Mouse (Mus musculus) embryonic facial prominence, embryonic 10.5 days (tissue): ENCODE measurements around the gene Btg1. TPM values are rescaled to one million over a fixed set of nuclear protein-coding genes. Genes with fewer than 3 reads are reported as not detected.

Experiments used
- DNase-seq: peaks from one replicate; pipeline ENCODE4 v3.0.0-alpha.2; 2017; ENCODE audit warnings: low spot score
- H3K27ac ChIP-seq: fragments of 300-500 bp; sonication (generic); replicated peaks from 2 replicates; pipeline ENCODE4 v1.5.1; 2016; ENCODE audit warnings: mild to moderate bottlenecking
- H3K27me3 ChIP-seq: fragments of 300-500 bp; sonication (generic); replicated peaks from 2 replicates; pipeline ENCODE4 v1.6.1; 2016; ENCODE audit warnings: low read depth, mild to moderate bottlenecking; ENCODE audit not compliant: poor library complexity, severe bottlenecking
- H3K36me3 ChIP-seq: fragments of 300-500 bp; sonication (generic); replicated peaks from 2 replicates; pipeline ENCODE4 v1.6.1; 2016; ENCODE audit warnings: mild to moderate bottlenecking, moderate library complexity
- H3K4me1 ChIP-seq: fragments of 300-500 bp; sonication (generic); 2 replicates; pipeline ENCODE4 v1.6.1; 2016
- H3K4me3 ChIP-seq: fragments of 300-500 bp; sonication (generic); 2 replicates; pipeline ENCODE4 v1.5.1; 2016; ENCODE audit warnings: mild to moderate bottlenecking, moderate library complexity
- H3K9me3 ChIP-seq: fragments of 300-500 bp; sonication (generic); 2 replicates; pipeline ENCODE4 v1.6.1; 2016; ENCODE audit warnings: mild to moderate bottlenecking
- WGBS: fragments of 180-500 bp; shearing (Covaris S2); methylation state at CpG from one replicate; pipeline ENCODE4 v1.1.7; 2016; 5-methylcytosine and 5-hydroxymethylcytosine counted together
- polyA plus RNA-seq: library from polyadenylated mRNA; unstranded; fragments of >200 nt; fragmentation: Nextera tagmentation; extraction: Ambion mirVana; gene quantifications from 2 replicates; pipeline ENCODE4 v1.2.1, GENCODE M21; 2016

Btg1 gene
- polyA plus RNA-seq, 1 experiment from 2014 or later, result 29.7 TPM

DNA sequence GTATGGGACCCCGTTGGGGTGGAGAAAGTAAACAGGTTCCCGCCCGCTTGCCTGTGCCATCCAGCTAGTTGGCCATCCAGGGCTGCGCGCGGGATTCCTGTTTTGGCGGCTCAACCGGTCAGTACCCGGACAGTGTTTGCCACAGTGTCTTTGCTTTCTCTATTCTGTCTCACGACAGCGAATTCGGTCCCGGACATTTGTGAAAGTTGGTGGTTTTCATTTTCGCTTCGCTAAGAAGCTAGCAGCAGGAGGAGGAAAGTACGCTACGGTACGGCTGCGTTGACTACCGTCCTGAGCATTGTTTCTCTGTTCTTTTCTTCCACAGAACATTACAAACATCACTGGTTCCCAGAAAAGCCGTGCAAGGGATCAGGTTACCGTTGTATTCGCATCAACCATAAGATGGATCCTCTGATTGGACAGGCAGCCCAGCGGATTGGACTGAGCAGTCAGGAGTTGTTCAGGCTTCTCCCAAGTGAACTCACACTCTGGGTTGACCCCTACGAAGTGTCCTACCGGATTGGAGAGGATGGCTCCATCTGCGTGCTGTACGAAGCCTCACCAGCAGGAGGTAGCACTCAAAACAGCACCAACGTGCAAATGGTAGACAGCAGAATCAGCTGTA lies 1.3 kb downstream of the Btg1 start:
- Histone ChIP-seq H3K36me3 (peaks cover 33% of the 10 kb centered on the region), H3K27me3 (no peaks in the 10 kb centered on the region), H3K4me1 (peaks cover 36% of the 10 kb centered on the region), H3K27ac (peak overlapping the region; percentile 98), H3K9me3 (no peaks in the 10 kb centered on the region), H3K4me3 (peak overlapping the region; percentile 98)
- peak; percentile 78 for DNase-seq
- under 1% methylated on average over 29 of the region's 29 CpGs for WGBS

GRCm38 (mm10) chr10:96619951-96620889 lies 3.4 kb downstream of the Btg1 start:
- WGBS, result 70% methylated on average over 8 of the region's 8 CpGs
- H3K36me3 ChIP-seq, result peaks cover 54% of the 10 kb centered on the region
- no peak for DNase-seq
- H3K27ac ChIP-seq, result no peak overlapping the region
- peak overlapping the region; percentile 58 for H3K4me3 ChIP-seq
- peaks cover 37% of the 10 kb centered on the region for H3K4me1 ChIP-seq
- no peaks in the 10 kb centered on the region for H3K9me3 ChIP-seq
- H3K27me3 ChIP-seq, result no peaks in the 10 kb centered on the region

DNA sequence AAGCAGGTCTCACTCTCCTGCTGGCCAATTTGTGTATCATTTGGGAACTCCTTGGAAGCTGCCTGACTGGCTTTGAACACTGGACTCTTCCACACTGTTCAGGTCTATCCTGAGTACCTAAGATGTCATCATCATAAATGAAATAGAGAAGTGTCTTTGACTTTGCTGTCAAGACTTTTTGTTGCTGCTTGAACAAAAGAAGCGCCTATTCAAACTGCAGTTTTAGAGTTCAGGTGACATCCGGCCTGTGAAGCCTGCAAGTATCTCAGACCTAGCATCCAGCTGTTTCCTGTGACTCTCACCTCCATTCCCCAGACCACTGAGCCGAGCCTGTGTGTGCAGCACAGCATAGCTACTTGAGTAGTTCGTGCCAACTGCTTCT lies 4.1 kb downstream of the Btg1 start:
- DNase-seq, result no peak
- Histone ChIP-seq H3K27ac (no peak overlapping the region), H3K4me1 (peaks cover 42% of the 10 kb centered on the region), H3K9me3 (no peaks in the 10 kb centered on the region), H3K27me3 (no peaks in the 10 kb centered on the region), H3K4me3 (peak overlapping the region; percentile 58), H3K36me3 (peaks cover 59% of the 10 kb centered on the region)
- 60% methylated on average over 4 of the region's 4 CpGs for WGBS

GRCm38 (mm10) chr10:96621361-96621945 lies 4.6 kb downstream of the Btg1 start:
- Histone ChIP-seq H3K27ac (no peak overlapping the region), H3K4me3 (peak overlapping the region; percentile 58), H3K4me1 (peaks cover 42% of the 10 kb centered on the region), H3K36me3 (peaks cover 64% of the 10 kb centered on the region), H3K9me3 (no peaks in the 10 kb centered on the region), H3K27me3 (no peaks in the 10 kb centered on the region)
- DNase-seq, result no peak
- 85% methylated on average over 4 of the region's 4 CpGs for WGBS

DNA sequence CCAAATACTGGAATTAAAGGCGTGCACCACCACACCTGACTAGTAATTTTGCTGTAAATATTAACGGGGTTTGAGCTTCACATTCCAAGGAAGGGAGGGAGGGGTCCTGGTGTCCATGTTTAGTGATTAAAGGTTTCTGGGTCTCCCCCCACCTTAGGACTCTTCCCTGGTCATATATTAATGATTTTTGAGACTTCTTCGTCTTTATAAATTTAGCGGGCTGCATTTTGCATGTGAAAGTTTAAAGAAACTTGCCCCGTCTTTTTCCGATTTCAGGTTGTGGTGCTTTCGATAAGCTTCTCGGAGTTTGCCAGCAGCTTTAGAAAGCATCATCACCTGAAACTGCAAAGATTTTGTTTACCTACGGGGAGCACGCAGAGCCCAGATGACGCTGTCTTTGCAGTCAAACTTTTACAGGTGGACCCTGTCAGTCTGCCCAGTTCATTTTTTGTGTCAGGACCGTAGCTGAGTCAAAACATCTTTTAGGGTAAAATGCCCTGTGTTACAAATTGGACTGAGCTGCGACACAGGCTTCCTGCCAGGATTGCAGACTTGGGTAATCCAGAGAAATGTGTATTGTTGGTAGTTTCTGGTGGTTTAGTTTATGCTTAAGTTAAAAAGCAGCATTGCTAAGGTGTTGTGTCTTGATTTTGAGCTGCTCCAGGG lies 5.3 kb downstream of the Btg1 start:
- DNase-seq, result no peak
- Histone ChIP-seq H3K36me3 (peaks cover 70% of the 10 kb centered on the region), H3K27me3 (no peaks in the 10 kb centered on the region), H3K4me1 (peaks cover 42% of the 10 kb centered on the region), H3K4me3 (peak overlapping the region; percentile 58), H3K27ac (no peak overlapping the region), H3K9me3 (no peaks in the 10 kb centered on the region)
- WGBS, result 90% methylated on average over 13 of the region's 13 CpGs

DNA sequence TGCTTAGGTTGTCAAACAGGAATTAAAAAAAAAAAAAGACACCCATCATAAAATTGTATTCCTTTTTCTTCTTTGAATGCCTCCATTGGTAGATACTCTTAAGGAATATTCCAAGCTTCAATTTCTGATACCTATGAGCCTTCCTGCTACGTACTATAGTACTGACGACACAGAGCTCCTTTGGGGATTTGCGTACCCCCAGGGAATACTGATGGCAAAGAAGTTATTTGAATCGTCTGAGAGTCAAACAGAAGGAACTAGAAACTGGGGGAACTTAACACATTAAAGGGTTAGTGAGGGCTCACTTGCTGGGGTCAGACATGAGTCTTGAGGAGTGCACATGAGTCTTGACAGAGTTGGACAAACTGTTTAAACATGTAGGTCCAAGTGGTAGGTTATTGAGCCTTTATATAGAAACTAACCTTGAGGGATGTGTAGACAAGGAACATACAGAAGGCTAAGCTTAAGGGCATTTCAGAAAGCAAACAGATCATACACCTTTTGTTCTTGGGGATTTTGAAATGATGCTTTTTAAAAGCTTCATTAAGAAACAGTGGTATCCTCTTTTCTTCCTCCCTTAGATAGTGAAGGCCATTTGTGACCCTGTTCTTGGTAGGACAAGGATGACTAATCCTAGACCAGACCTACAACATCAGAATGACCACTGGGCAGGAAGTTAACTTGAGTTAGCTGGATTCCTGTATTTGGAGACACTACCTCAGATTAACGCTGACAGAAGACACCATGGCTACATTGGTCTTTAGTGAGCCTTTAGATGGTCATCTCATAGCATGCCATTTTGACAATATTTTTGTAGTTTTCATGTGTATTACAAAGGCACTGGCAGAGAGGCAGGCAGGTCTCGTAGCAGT lies 6.2 kb downstream of the Btg1 start:
- Histone ChIP-seq H3K36me3 (peaks cover 79% of the 10 kb centered on the region), H3K4me3 (no peak overlapping the region; the same call in 1 of the 2 replicates), H3K9me3 (no peaks in the 10 kb centered on the region), H3K27ac (no peak overlapping the region), H3K4me1 (peaks cover 42% of the 10 kb centered on the region), H3K27me3 (no peaks in the 10 kb centered on the region)
- DNase-seq, result no peak
- WGBS, result 86% methylated on average over 6 of the region's 6 CpGs

GRCm38 (mm10) chr10:96623633-96624195 lies 6.9 kb downstream of the Btg1 start:
- H3K27ac ChIP-seq, result no peak overlapping the region
- WGBS, result 93% methylated on average over 4 of the region's 4 CpGs
- H3K27me3 ChIP-seq, result no peaks in the 10 kb centered on the region
- peaks cover 86% of the 10 kb centered on the region for H3K36me3 ChIP-seq
- H3K4me1 ChIP-seq, result peaks cover 42% of the 10 kb centered on the region
- no peak for DNase-seq
- H3K4me3 ChIP-seq, result no peak overlapping the region
- no peaks in the 10 kb centered on the region for H3K9me3 ChIP-seq

DNA sequence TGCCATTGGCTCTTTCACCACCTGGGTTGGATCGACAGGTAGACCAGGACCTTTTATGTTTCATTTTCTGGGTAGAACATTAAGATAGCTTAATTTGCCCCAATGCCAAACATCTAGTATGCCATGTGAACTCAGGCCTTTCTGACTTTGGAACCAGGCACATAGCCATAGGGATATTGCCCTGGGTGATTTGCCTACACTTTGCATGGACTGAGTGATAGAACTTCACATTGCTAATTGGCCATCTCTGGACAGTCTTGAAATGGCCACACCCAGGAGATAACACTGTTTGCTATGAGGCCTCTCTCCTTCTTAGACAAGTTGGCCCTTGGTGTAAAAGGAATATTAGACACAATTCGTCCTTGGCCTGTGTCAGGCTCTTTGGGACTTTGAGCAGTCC lies 7.6 kb downstream of the Btg1 start:
- Histone ChIP-seq H3K36me3 (peaks cover 93% of the 10 kb centered on the region), H3K9me3 (no peaks in the 10 kb centered on the region), H3K4me3 (no peak overlapping the region), H3K27ac (no peak overlapping the region), H3K4me1 (peaks cover 42% of the 10 kb centered on the region), H3K27me3 (no peaks in the 10 kb centered on the region)
- no peak for DNase-seq
- 93% methylated on average over 2 of the region's 2 CpGs for WGBS

DNA sequence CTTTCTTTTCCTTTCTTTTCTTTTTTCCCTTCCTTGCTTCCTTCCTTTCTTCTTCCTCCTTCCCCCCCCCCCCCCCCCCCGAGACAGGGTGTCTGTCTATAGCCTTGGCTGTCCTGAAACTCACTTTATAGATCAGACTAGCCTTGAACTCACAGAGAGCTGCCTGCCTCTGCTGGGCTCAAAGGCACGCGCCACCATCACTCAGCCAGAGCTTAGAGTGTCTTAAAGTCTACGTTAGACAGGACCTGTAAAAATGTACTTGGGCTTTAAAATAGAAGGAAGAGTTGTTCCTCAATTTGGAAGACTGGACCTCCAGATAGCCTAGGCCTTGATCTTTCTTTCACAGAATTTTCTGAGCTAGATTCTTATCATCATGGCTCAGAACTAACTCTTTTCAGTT lies 8.3 kb downstream of the Btg1 start:
- no peak for DNase-seq
- Histone ChIP-seq H3K27ac (no peak overlapping the region), H3K4me3 (no peak overlapping the region), H3K27me3 (no peaks in the 10 kb centered on the region), H3K36me3 (peaks cover 89% of the 10 kb centered on the region), H3K9me3 (no peaks in the 10 kb centered on the region), H3K4me1 (peaks cover 36% of the 10 kb centered on the region)
- 95% methylated on average over 4 of the region's 4 CpGs for WGBS

GRCm38 (mm10) chr10:96625682-96626081 lies 8.9 kb downstream of the Btg1 start:
- Histone ChIP-seq H3K4me3 (no peak overlapping the region), H3K4me1 (peaks cover 31% of the 10 kb centered on the region), H3K9me3 (no peaks in the 10 kb centered on the region), H3K36me3 (peaks cover 83% of the 10 kb centered on the region), H3K27me3 (no peaks in the 10 kb centered on the region), H3K27ac (no peak overlapping the region)
- 77% methylated on average over 4 of the region's 4 CpGs for WGBS
- no peak for DNase-seq

DNA sequence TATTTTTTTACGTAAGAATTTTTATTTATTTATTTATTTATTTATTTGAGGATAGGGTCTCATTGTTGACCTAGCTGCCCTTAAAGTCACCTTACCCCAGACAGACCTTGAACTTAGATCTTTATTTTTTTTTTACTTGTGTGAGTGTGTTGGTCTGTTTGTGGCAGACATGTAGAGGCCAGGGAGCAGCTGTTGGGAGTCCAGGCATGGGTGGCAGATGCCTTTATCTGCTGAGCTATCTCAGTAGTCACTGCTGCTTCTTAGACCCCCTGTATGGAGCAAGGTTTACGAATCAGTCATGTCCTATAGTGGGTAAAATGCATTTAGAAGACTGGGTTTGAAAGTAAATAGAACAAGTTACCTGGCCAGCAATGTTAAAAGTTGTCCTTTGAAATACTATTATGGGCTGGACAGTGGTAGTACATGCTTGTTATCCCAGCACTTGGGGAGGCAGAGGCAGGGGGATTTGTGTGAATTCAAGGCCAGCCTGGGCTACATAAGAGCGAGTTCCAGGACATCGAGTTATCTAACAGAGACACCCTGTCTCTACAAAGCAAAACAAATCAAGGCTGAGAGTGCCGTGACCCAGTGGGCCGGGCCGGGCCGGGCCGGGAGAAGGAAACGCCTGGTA lies 9.4 kb downstream of the Btg1 start:
- Histone ChIP-seq H3K36me3 (peaks cover 79% of the 10 kb centered on the region), H3K4me3 (no peak overlapping the region), H3K27ac (no peak overlapping the region), H3K4me1 (peaks cover 33% of the 10 kb centered on the region), H3K9me3 (no peaks in the 10 kb centered on the region), H3K27me3 (no peaks in the 10 kb centered on the region)
- DNase-seq, result no peak
- 95% methylated on average over 10 of the region's 10 CpGs for WGBS
